Mouse (Mus musculus) MEL (cell line): ENCODE measurements at regions not wholly inside any gene's neighbourhood (a gene's known extent, or its start where the extent isn't known, plus 50 kb on each side); places are given as distances from the start of the nearest gene placed in this dataset.
A peak's percentile ranks its signal among the peaks of the same experiment; 100 is the strongest.
"Not testable (repeated sequence)": the region's sequence is repeated elsewhere in the genome, so short reads cannot be mapped to it uniquely, and the experiment has no call there.

ENCODE experiments used
- DNase-seq: peaks from one replicate; pipeline ENCODE4 v3.0.0; 2011; ENCODE audit warnings: low read depth, low spot score
- H3K27ac ChIP-seq: 2 replicates; pipeline ENCODE4 v1.5.1; 2012; ENCODE audit warnings: low read depth, mild to moderate bottlenecking, control low read depth, low read length, moderate library complexity; ENCODE audit not compliant: control insufficient read depth
- H3K27me3 ChIP-seq, 2 experiments: fragments of 150-350 bp in 1 of 2; sonication (generic) in 1 of 2; 2 replicates each; pipeline ENCODE4 v1.6.1; 2012; ENCODE audit warnings: low read length in 2 of 2, mild to moderate bottlenecking in 2 of 2, improper control_type of control experiment in 1 of 2, moderate library complexity in 1 of 2; ENCODE audit not compliant: insufficient read depth in 2 of 2, control insufficient read depth in 1 of 2
- H3K36me3 ChIP-seq, 2 experiments: 2 replicates each; pipeline ENCODE4 v1.6.1; 2012 to 2014; ENCODE audit warnings: low read length in 2 of 2, improper control_type of control experiment in 1 of 2, inconsistent platforms in 1 of 2, mild to moderate bottlenecking in 1 of 2; ENCODE audit not compliant: insufficient read depth in 2 of 2, control insufficient read depth in 1 of 2
- H3K4me1 ChIP-seq, 2 experiments: fragments of 150-350 bp in 1 of 2; sonication (generic) in 1 of 2; 2 replicates each; pipeline ENCODE4 v1.6.1; 2012; ENCODE audit warnings: low read length in 2 of 2, improper control_type of control experiment in 1 of 2, mild to moderate bottlenecking in 1 of 2; ENCODE audit not compliant: insufficient read depth in 2 of 2, control insufficient read depth in 1 of 2
- H3K4me3 ChIP-seq, 2 experiments: fragments of 150-350 bp in 1 of 2; sonication (generic) in 1 of 2; 2 replicates each; pipeline ENCODE4 v1.5.1; 2012; ENCODE audit warnings: low read depth in 2 of 2, low read length in 2 of 2, mild to moderate bottlenecking in 2 of 2, moderate library complexity in 2 of 2, control low read depth in 1 of 2, improper control_type of control experiment in 1 of 2; ENCODE audit not compliant: control insufficient read depth in 1 of 2, insufficient read depth in 1 of 2
- H3K79me2 ChIP-seq: 2 replicates; pipeline ENCODE4 v1.6.1; 2012; ENCODE audit warnings: mild to moderate bottlenecking, low read length, moderate library complexity; ENCODE audit not compliant: control insufficient read depth, poor library complexity, insufficient read depth
- H3K9ac ChIP-seq: 2 replicates; pipeline ENCODE4 v1.6.1; 2012; ENCODE audit warnings: low read depth, mild to moderate bottlenecking, control low read depth, low read length, moderate library complexity; ENCODE audit not compliant: control insufficient read depth, poor library complexity, severe bottlenecking
- H3K9me3 ChIP-seq: fragments of 150-350 bp; sonication (generic); replicated peaks from 2 replicates; pipeline ENCODE4 v1.6.1; 2012; ENCODE audit warnings: mild to moderate bottlenecking, low read length, improper control_type of control experiment, moderate library complexity; ENCODE audit not compliant: insufficient read depth
- CHD2 ChIP-seq: IDR thresholded peaks from 2 replicates; pipeline ENCODE4 v1.6.1; 2011; ENCODE audit warnings: low read length, improper control_type of control experiment
- E2F4 ChIP-seq: IDR thresholded peaks from 2 replicates; pipeline ENCODE4 v1.6.1; 2011; ENCODE audit warnings: low read depth, low read length, improper control_type of control experiment, borderline replicate concordance
- ELF1 ChIP-seq: IDR thresholded peaks from 2 replicates; pipeline ENCODE4 v1.6.1; 2014; ENCODE audit warnings: low read depth, mild to moderate bottlenecking, inconsistent platforms, low read length, improper control_type of control experiment, moderate library complexity
- EP300 ChIP-seq, 2 experiments: IDR thresholded peaks; 2 replicates each; pipeline ENCODE4 v1.6.1; 2011; ENCODE audit warnings: improper control_type of control experiment in 2 of 2, low read length in 2 of 2, low read depth in 1 of 2, mild to moderate bottlenecking in 1 of 2
- ETS1 ChIP-seq: IDR thresholded peaks from 2 replicates; pipeline ENCODE4 v1.6.1; 2012; ENCODE audit warnings: low read depth, mild to moderate bottlenecking, inconsistent platforms, low read length, improper control_type of control experiment, moderate library complexity
- HCFC1 ChIP-seq: IDR thresholded peaks from 2 replicates; pipeline ENCODE4 v1.6.1; 2012; ENCODE audit warnings: low read depth, mild to moderate bottlenecking, inconsistent platforms, low read length, improper control_type of control experiment, moderate library complexity
- JUND ChIP-seq: IDR thresholded peaks from 2 replicates; pipeline ENCODE4 v1.6.1; 2011; ENCODE audit warnings: low read depth, mild to moderate bottlenecking, improper control_type of control experiment, low read length
- MAX ChIP-seq: IDR thresholded peaks from 2 replicates; pipeline ENCODE4 v1.6.1; 2011; ENCODE audit warnings: low read length, improper control_type of control experiment
- MEF2A ChIP-seq: IDR thresholded peaks from 2 replicates; pipeline ENCODE4 v1.6.1; 2014; ENCODE audit warnings: low read depth, mild to moderate bottlenecking, inconsistent platforms, low read length, improper control_type of control experiment; ENCODE audit not compliant: poor library complexity, insufficient replicate concordance, severe bottlenecking; ENCODE audit errors: extremely low read depth
- MYB ChIP-seq: IDR thresholded peaks from 2 replicates; pipeline ENCODE4 v1.6.1; 2011; ENCODE audit warnings: mild to moderate bottlenecking, low read depth, low read length, improper control_type of control experiment
- MYC ChIP-seq: IDR thresholded peaks from 2 replicates; pipeline ENCODE4 v1.6.1; 2011; ENCODE audit warnings: low read depth, mild to moderate bottlenecking, low read length, improper control_type of control experiment, moderate library complexity
- NELFE ChIP-seq: IDR thresholded peaks from 2 replicates; pipeline ENCODE4 v1.6.1; 2011; ENCODE audit warnings: low read depth, low read length, improper control_type of control experiment
- NRF1 ChIP-seq: IDR thresholded peaks from 2 replicates; pipeline ENCODE4 v1.6.1; 2014; ENCODE audit warnings: low read depth, mild to moderate bottlenecking, inconsistent platforms, low read length, improper control_type of control experiment, moderate library complexity; ENCODE audit not compliant: poor library complexity, insufficient read depth, severe bottlenecking
- POLR2A ChIP-seq, 2 experiments: IDR thresholded peaks; 2 replicates each; pipeline ENCODE4 v1.6.1; 2011 to 2012; ENCODE audit warnings: low read length in 2 of 2, mild to moderate bottlenecking in 2 of 2, control low read depth in 1 of 2, improper control_type of control experiment in 1 of 2, low read depth in 1 of 2, moderate library complexity in 1 of 2; ENCODE audit not compliant: control insufficient read depth in 1 of 2, insufficient read depth in 1 of 2, poor library complexity in 1 of 2
- POLR2AphosphoS5 ChIP-seq: IDR thresholded peaks from 2 replicates; pipeline ENCODE4 v1.6.1; 2012; ENCODE audit warnings: low read depth, borderline replicate concordance, mild to moderate bottlenecking, inconsistent platforms, low read length, moderate library complexity, mixed read lengths
- SMC3 ChIP-seq: IDR thresholded peaks from 2 replicates; pipeline ENCODE4 v1.6.1; 2011; ENCODE audit warnings: low read depth, low read length, improper control_type of control experiment
- TAL1 ChIP-seq: IDR thresholded peaks from 2 replicates; pipeline ENCODE4 v1.6.1; 2012; ENCODE audit warnings: mild to moderate bottlenecking, inconsistent platforms, low read length, moderate library complexity, mixed read lengths
- TBP ChIP-seq: IDR thresholded peaks from 2 replicates; pipeline ENCODE4 v1.8.0; 2011; ENCODE audit warnings: low read depth, low read length, improper control_type of control experiment
- USF1 ChIP-seq: IDR thresholded peaks from 2 replicates; pipeline ENCODE4 v1.6.1; 2014; ENCODE audit warnings: low read depth, mild to moderate bottlenecking, inconsistent platforms, low read length, improper control_type of control experiment, moderate library complexity
- ZC3H11A ChIP-seq: IDR thresholded peaks from 2 replicates; pipeline ENCODE4 v1.6.1; 2012; ENCODE audit warnings: low read depth, mild to moderate bottlenecking, inconsistent platforms, low read length, improper control_type of control experiment
- ZKSCAN1 ChIP-seq: IDR thresholded peaks from 2 replicates; pipeline ENCODE4 v1.6.1; 2012; ENCODE audit warnings: low read depth, mild to moderate bottlenecking, inconsistent platforms, low read length, improper control_type of control experiment, moderate library complexity
- ZNF384 ChIP-seq: IDR thresholded peaks from 2 replicates; pipeline ENCODE4 v1.6.1; 2012; ENCODE audit warnings: low read depth, mild to moderate bottlenecking, inconsistent platforms, low read length, improper control_type of control experiment

- peaks cover 0 to 20% of the 10 kb centered on the region in 2 experiments; a peak in 2 of 4 replicates for H3K36me3 ChIP-seq
- no peaks in the 10 kb centered on the region for H3K79me2 ChIP-seq
- H3K27me3 ChIP-seq: no peaks in the 10 kb centered on the region
- peak overlapping the region; percentile 19; the same call in 1 of the 2 replicates for H3K27ac ChIP-seq
- 0 out of 4 replicates have a peak overlapping the region, but pooled peaks of 1 of the 2 experiments have one; percentile 19 for H3K4me3 ChIP-seq
- TF ChIP-seq POLR2A (IDR thresholded peaks at IDR 0.05; ENCODE audit: control insufficient read depth in 1 of 2, insufficient read depth in 1 of 2, low read depth in 1 of 2, low read length in 2 of 2, poor library complexity in 1 of 2) (no peak), MAX (no peak), ZKSCAN1 (no peak), USF1 (no peak), CHD2 (no peak), ETS1 (0 out of 2 replicates have a peak, but pooled peaks have one; percentile 26), JUND (no peak), TBP (no peak), NELFE (no peak), MEF2A (peak; percentile 60; the same call in 1 of the 2 replicates), SMC3 (no peak), HCFC1 (no peak), EP300 (IDR thresholded peaks at IDR 0.05; ENCODE audit: low read depth in 1 of 2, low read length in 2 of 2) (peak in 1 of 2 experiments; percentile 57; a peak in 1 of 4 replicates), MYC (no peak)
- DNase-seq: peak; percentile 42
- no peaks in the 10 kb centered on the region for H3K9me3 ChIP-seq
- H3K4me1 ChIP-seq: peaks cover 10 to 15% of the 10 kb centered on the region in 2 experiments
- H3K9ac ChIP-seq: no peak overlapping the region
These were observed 100.4 kb upstream of the Pdc start for GRCm38 (mm10) chr1:150218802-150219201.

- Histone ChIP-seq H3K4me1 (no peaks in the 10 kb centered on the region), H3K79me2 (no peaks in the 10 kb centered on the region), H3K27me3 (no peaks in the 10 kb centered on the region), H3K27ac (no peak overlapping the region), H3K36me3 (no peaks in the 10 kb centered on the region), H3K4me3 (no peak overlapping the region), H3K9me3 (no peaks in the 10 kb centered on the region), H3K9ac (no peak overlapping the region)
- no peak for DNase-seq
- no peak for TF ChIP-seq TAL1
- no peak for TF ChIP-seq MYC
- TF ChIP-seq ELF1: no peak
- TF ChIP-seq MYB: no peak
- no peak for TF ChIP-seq E2F4
- no peak for TF ChIP-seq ZNF384
- TF ChIP-seq MAX: no peak
- TF ChIP-seq SMC3: no peak
- TF ChIP-seq TBP: no peak
- TF ChIP-seq ZC3H11A: no peak
- TF ChIP-seq NRF1: no peak
- no peak for TF ChIP-seq EP300 (IDR thresholded peaks at IDR 0.05; ENCODE audit: low read depth in 1 of 2, low read length in 2 of 2)
- TF ChIP-seq ETS1: no peak
- TF ChIP-seq POLR2AphosphoS5: no peak
- TF ChIP-seq NELFE: no peak
- TF ChIP-seq ZKSCAN1: no peak
- no peak for TF ChIP-seq POLR2A (IDR thresholded peaks at IDR 0.05; ENCODE audit: control insufficient read depth in 1 of 2, insufficient read depth in 1 of 2, low read depth in 1 of 2, low read length in 2 of 2, poor library complexity in 1 of 2)
These were observed 93.7 kb upstream of the Pdc start for GRCm38 (mm10) chr1:150225529-150225928.

GRCm38 (mm10) chr1:150239504-150239903 is 79.7 kb upstream of the Pdc start:
- H3K9ac ChIP-seq, H3K4me1 ChIP-seq, H3K27me3 ChIP-seq, H3K79me2 ChIP-seq, DNase-seq, H3K27ac ChIP-seq, H3K36me3 ChIP-seq, H3K9me3 ChIP-seq, H3K4me3 ChIP-seq: not testable (repeated sequence)
